Mouse (Mus musculus): Measurements from ENCODE around the gene Mbnl2. TPM values are rescaled to one million over a fixed set of nuclear protein-coding genes. Genes with fewer than 3 reads are reported as not detected.
A peak's percentile ranks its signal among the peaks of the same experiment; 100 is the strongest.

Mbnl2 gene
- total and polyA plus RNA-seq, 3 experiments = 23.8 to 28.9 (median 23.9) TPM

DNA sequence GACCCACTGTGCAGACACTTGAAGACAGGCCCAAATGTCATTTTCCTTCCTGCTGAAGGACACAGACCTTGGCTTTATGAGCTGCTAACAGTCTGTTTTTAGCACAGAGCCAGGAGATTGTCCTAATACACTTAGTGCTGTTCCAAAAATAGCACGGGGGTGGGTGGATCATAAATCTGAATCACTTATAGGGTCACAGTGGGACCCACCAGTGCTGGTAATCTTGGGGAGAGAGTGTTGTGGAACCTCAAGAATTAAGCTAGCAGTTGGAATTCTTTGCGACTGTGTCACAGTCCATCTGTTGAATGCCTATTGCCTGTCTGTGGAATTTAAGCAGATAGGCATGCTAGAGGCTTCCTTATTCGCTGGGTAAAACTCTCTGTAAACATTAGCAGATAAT lies 24.2 kb downstream of the Mbnl2 start:
- Histone ChIP-seq H3K27me3 (replicated peaks) (no peaks in the 10 kb centered on the region), H3K4me2 (ENCODE audit: insufficient read depth, low read depth, poor library complexity, severe bottlenecking) (peak overlapping the region; percentile 41), H3K79me2 (replicated peaks; ENCODE audit: control insufficient read depth, extremely low read depth, insufficient read depth, poor library complexity, severe bottlenecking) (peaks cover 51% of the 10 kb centered on the region), H3K27ac (ENCODE audit: insufficient read depth, low read depth) (no peak overlapping the region), H3K36me3 (replicated peaks in 1 of 2; ENCODE audit: control insufficient read depth in 1 of 2, insufficient read depth in 1 of 2, low read length in 1 of 2) (peaks cover 0 to 19% of the 10 kb centered on the region in 2 experiments), H3K4me1 (ENCODE audit: control insufficient read depth in 1 of 2, insufficient read depth in 2 of 2) (peaks cover 13 to 55% of the 10 kb centered on the region in 2 experiments), H3K9ac (ENCODE audit: insufficient read depth, low read depth) (peak overlapping the region; percentile 24; the same call in 1 of the 2 replicates), H3K9me3 (replicated peaks; ENCODE audit: low read length) (no peaks in the 10 kb centered on the region), H3K4me3 (replicated peaks in 1 of 3; ENCODE audit: low read depth in 2 of 3, low read length in 2 of 3, poor library complexity in 1 of 3) (no peak overlapping the region)
- TF ChIP-seq IRF4 (IDR thresholded peaks at IDR 0.05; ENCODE audit: low read depth, low read length) (no peak), EP300 (IDR thresholded peaks at IDR 0.05; ENCODE audit: low read length) (no peak), TBP (conservative IDR thresholded peaks at IDR 0.05; ENCODE audit: low read depth, low read length) (no peak), ELF1 (IDR thresholded peaks at IDR 0.05; ENCODE audit: low read depth, low read length) (no peak), CHD2 (IDR thresholded peaks at IDR 0.05; ENCODE audit: low read length) (no peak), MAZ (IDR thresholded peaks at IDR 0.05; ENCODE audit: low read depth, low read length) (no peak), POLR2A (IDR thresholded peaks at IDR 0.05; ENCODE audit: low read depth, low read length) (no peak), HCFC1 (IDR thresholded peaks at IDR 0.05; ENCODE audit: low read depth, low read length) (no peak), ETS1 (conservative IDR thresholded peaks at IDR 0.05; ENCODE audit: low read depth, low read length) (no peak), GABPA (IDR thresholded peaks at IDR 0.05; ENCODE audit: insufficient replicate concordance, low read depth, low read length) (no peak), RCOR1 (conservative IDR thresholded peaks at IDR 0.05; ENCODE audit: low read depth, low read length) (no peak), POLR2AphosphoS2 (IDR thresholded peaks at IDR 0.05; ENCODE audit: low read depth, low read length) (no peak), CHD1 (IDR thresholded peaks at IDR 0.05; ENCODE audit: low read depth, low read length) (no peak), UBTF (IDR thresholded peaks at IDR 0.05; ENCODE audit: low read depth, low read length) (no peak), MXI1 (IDR thresholded peaks at IDR 0.05; ENCODE audit: low read depth, low read length) (no peak), NELFE (IDR thresholded peaks at IDR 0.05; ENCODE audit: low read depth, low read length) (no peak), JUND (conservative IDR thresholded peaks at IDR 0.05; ENCODE audit: low read depth, low read length) (no peak), CTCF (conservative IDR thresholded peaks at IDR 0.05 in 1 of 2, IDR thresholded peaks at IDR 0.05 in 1 of 2; ENCODE audit: low read depth in 2 of 2, low read length in 2 of 2) (no peak), ZKSCAN1 (IDR thresholded peaks at IDR 0.05; ENCODE audit: borderline replicate concordance, low read depth, low read length) (no peak), E2F4 (IDR thresholded peaks at IDR 0.05; ENCODE audit: insufficient replicate concordance, low read depth, low read length) (no peak)
- in situ Hi-C loops (cut with MboI; ENCODE audit: low pct_ligation_motif_present, low pct_unique_long_range_greater_than_20kb, low sequenced_read_pairs) (loop anchor here (25.0 kb wide), 1 partner anchor 1612 kb away; no protein-coding TSS in a partner anchor), dilution Hi-C loops (cut with MboI; ENCODE audit: extremely low pct_ligation_motif_present, extremely low pct_unique_long_range_greater_than_20kb, low sequenced_read_pairs) (no loop called here)
- DNase-seq (ENCODE audit: extremely low read depth) = no peak

DNA sequence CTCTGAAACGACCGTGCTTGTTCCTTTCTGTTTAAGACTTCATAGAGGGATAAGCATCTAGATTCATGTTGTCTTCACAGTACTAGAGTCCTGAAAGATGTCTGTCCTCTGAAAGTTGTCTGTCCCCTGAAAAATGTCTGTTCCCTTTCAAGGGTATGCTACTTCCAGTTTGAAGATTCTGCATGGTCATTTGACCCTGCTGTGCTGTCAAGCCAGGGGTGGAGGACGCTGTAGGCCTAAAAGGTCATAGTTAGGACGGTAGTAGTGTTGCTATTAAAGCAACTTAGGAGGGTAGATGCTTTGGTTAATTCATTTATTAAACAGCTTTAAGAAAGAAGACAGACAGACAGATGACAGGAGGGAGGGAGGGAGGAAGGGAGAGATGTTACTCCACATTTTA lies 24.7 kb downstream of the Mbnl2 start:
- in situ Hi-C loops (cut with MboI; ENCODE audit: low pct_ligation_motif_present, low pct_unique_long_range_greater_than_20kb, low sequenced_read_pairs) = no loop called here
- no peak overlapping the region for H3K27ac ChIP-seq (ENCODE audit: insufficient read depth, low read depth)
- H3K4me2 ChIP-seq (ENCODE audit: insufficient read depth, low read depth, poor library complexity, severe bottlenecking) = peak overlapping the region; percentile 41; the same call in 1 of the 2 replicates

More for the DNA sequence above, 24.7 kb downstream of the Mbnl2 start:
- DNase-seq (ENCODE audit: extremely low read depth) = no peak
- Histone ChIP-seq H3K9ac (ENCODE audit: insufficient read depth, low read depth) (peak overlapping the region; percentile 24; the same call in 1 of the 2 replicates), H3K79me2 (replicated peaks; ENCODE audit: control insufficient read depth, extremely low read depth, insufficient read depth, poor library complexity, severe bottlenecking) (peaks cover 56% of the 10 kb centered on the region), H3K36me3 (replicated peaks in 1 of 2; ENCODE audit: control insufficient read depth in 1 of 2, insufficient read depth in 1 of 2, low read length in 1 of 2) (peaks cover 0 to 15% of the 10 kb centered on the region in 2 experiments), H3K27me3 (replicated peaks) (no peaks in the 10 kb centered on the region), H3K4me1 (ENCODE audit: control insufficient read depth in 1 of 2, insufficient read depth in 2 of 2) (peaks cover 10 to 55% of the 10 kb centered on the region in 2 experiments), H3K4me3 (replicated peaks in 1 of 3; ENCODE audit: low read depth in 2 of 3, low read length in 2 of 3, poor library complexity in 1 of 3) (no peak overlapping the region), H3K9me3 (replicated peaks; ENCODE audit: low read length) (no peaks in the 10 kb centered on the region)
- dilution Hi-C loops (cut with MboI; ENCODE audit: extremely low pct_ligation_motif_present, extremely low pct_unique_long_range_greater_than_20kb, low sequenced_read_pairs) = no loop called here
- TF ChIP-seq UBTF (IDR thresholded peaks at IDR 0.05; ENCODE audit: low read depth, low read length) = no peak
- no peak for TF ChIP-seq KAT2A (IDR thresholded peaks at IDR 0.05; ENCODE audit: insufficient replicate concordance, low read length)
- no peak for TF ChIP-seq E2F4 (IDR thresholded peaks at IDR 0.05; ENCODE audit: insufficient replicate concordance, low read depth, low read length)
- TF ChIP-seq RAD21 (IDR thresholded peaks at IDR 0.05; ENCODE audit: low read depth, low read length) = no peak
- TF ChIP-seq MAZ (IDR thresholded peaks at IDR 0.05; ENCODE audit: low read depth, low read length) = no peak
- TF ChIP-seq CTCF (conservative IDR thresholded peaks at IDR 0.05 in 1 of 2, IDR thresholded peaks at IDR 0.05 in 1 of 2; ENCODE audit: low read depth in 2 of 2, low read length in 2 of 2) = no peak

All from CH12.LX (cell line).